Mouse (Mus musculus) heart, postnatal 0 days (tissue): ENCODE data around the gene Trmt1. TPM values are rescaled to one million over a fixed set of nuclear protein-coding genes. Genes with fewer than 3 reads are reported as not detected.

Source experiments
- ATAC-seq: fragments of 200-750 bp; cut with Nextera tagmentation; 2 replicates; pipeline ENCODE4 v1.8.0; 2017; ENCODE audit warnings: low read depth, moderate number of reproducible peaks, moderate library complexity; ENCODE audit not compliant: insufficient read depth
- DNase-seq: peaks from one replicate; pipeline ENCODE4 v3.0.0-alpha.2; 2016; ENCODE audit warnings: low spot score
- H3K27ac ChIP-seq: fragments of 300-500 bp; sonication (generic); 2 replicates; pipeline ENCODE4 v1.5.1; 2014; ENCODE audit warnings: low read depth, mild to moderate bottlenecking
- H3K27me3 ChIP-seq: fragments of 300-500 bp; sonication (generic); 2 replicates; pipeline ENCODE4 v1.6.1; 2014; ENCODE audit warnings: low read length, mixed read lengths; ENCODE audit not compliant: control insufficient read depth, insufficient read depth
- H3K36me3 ChIP-seq: fragments of 300-500 bp; sonication (generic); replicated peaks from 2 replicates; pipeline ENCODE4 v1.6.1; 2014; ENCODE audit warnings: low read length, mixed read lengths; ENCODE audit not compliant: control insufficient read depth, insufficient read depth
- H3K4me1 ChIP-seq: fragments of 300-500 bp; sonication (generic); 2 replicates; pipeline ENCODE4 v1.6.1; 2014; ENCODE audit warnings: antibody characterized with exemption; ENCODE audit not compliant: control insufficient read depth, insufficient read depth
- H3K4me2 ChIP-seq: fragments of 300-500 bp; sonication (generic); 2 replicates; pipeline ENCODE4 v1.6.1; 2014; ENCODE audit warnings: low read depth, mild to moderate bottlenecking, low read length, moderate library complexity
- H3K4me3 ChIP-seq: fragments of 300-500 bp; sonication (generic); 2 replicates; pipeline ENCODE4 v1.5.1; 2014; ENCODE audit warnings: low read depth, low read length
- H3K9ac ChIP-seq: fragments of 300-500 bp; sonication (generic); replicated peaks from 2 replicates; pipeline ENCODE4 v1.6.1; 2014; ENCODE audit warnings: low read depth, low read length, mixed read lengths
- H3K9me3 ChIP-seq: fragments of 300-500 bp; sonication (generic); replicated peaks from 2 replicates; pipeline ENCODE4 v1.6.1; 2016; ENCODE audit warnings: low read length; ENCODE audit not compliant: control insufficient read depth
- CTCF ChIP-seq: IDR thresholded peaks from 2 replicates; pipeline ENCODE4 v1.5.1; 2016; ENCODE audit warnings: antibody characterized with exemption, control low read depth, low read depth
- EP300 ChIP-seq: IDR thresholded peaks from 2 replicates; pipeline ENCODE4 v1.6.1; 2016; ENCODE audit warnings: antibody characterized with exemption, low read depth
- WGBS: fragments of 180-500 bp; shearing (Covaris S2); extraction: QIAGEN DNeasy Blood & Tissue Kit; methylation state at CpG from one replicate; pipeline ENCODE4 v1.1.7; 2014; 5-methylcytosine and 5-hydroxymethylcytosine counted together
- polyA plus RNA-seq: library from polyadenylated mRNA; unstranded; fragments of >200 nt; fragmentation: Nextera tagmentation; extraction: Ambion mirVana; gene quantifications from 2 replicates; pipeline ENCODE4 v1.2.1, GENCODE M21; 2015
- total RNA-seq: library from RNA; depleted of rRNA; stranded (reverse); fragments of >200 nt; gene quantifications from 2 replicates; pipeline ENCODE4 v1.2.3, GENCODE M21; 2014; ENCODE audit warnings: low replicate concordance

Trmt1 gene
- total and polyA plus RNA-seq, 2 experiments from 2014 or later, result 29.5 to 98.3 TPM

GRCm38 (mm10) chr8:84647461-84647901 is 38.6 kb upstream of the Trmt1 start:
- peak overlapping the region; percentile 49; the same call in 1 of the 2 replicates for H3K27ac ChIP-seq
- H3K9me3 ChIP-seq, result no peaks in the 10 kb centered on the region
- no peaks in the 10 kb centered on the region for H3K36me3 ChIP-seq
- ATAC-seq (peak; percentile 62), DNase-seq (peak; percentile 20)
- H3K4me2 ChIP-seq, result peak overlapping the region; percentile 33
- peaks cover 9% of the 10 kb centered on the region; the same call in 1 of the 2 replicates for H3K4me1 ChIP-seq
- no peak overlapping the region for H3K9ac ChIP-seq
- no peak overlapping the region for H3K4me3 ChIP-seq
- no peaks in the 10 kb centered on the region for H3K27me3 ChIP-seq
- 0 out of 2 replicates have a peak, but pooled peaks have one; percentile 2 for TF ChIP-seq CTCF
- no peak for TF ChIP-seq EP300
- 3% methylated on average over 14 of the region's 14 CpGs for WGBS

DNA sequence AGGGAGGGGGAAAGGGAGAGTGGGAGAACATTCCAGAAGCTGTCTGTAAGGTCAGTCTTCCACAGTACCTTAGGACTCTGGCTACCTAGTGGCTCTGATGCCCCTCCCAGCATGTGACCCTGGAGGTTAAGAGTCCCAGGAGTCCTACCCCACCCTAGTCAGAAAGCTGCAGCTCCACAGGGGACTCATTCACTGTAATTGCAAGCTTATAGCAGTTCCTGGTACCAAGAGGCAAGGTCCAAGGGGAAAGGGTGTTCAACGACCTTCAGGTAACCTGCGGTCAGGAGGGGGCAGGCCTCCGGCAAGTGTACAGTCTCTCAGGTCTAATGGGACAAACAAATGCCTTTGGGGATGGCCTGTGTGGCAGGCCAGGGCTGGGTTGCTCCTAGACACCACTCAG is 35.9 kb upstream of the Trmt1 start:
- H3K27me3 ChIP-seq, result no peaks in the 10 kb centered on the region
- ATAC-seq (no peak), DNase-seq (no peak)
- H3K27ac ChIP-seq, result no peak overlapping the region
- H3K36me3 ChIP-seq, result no peaks in the 10 kb centered on the region
- peaks cover 10% of the 10 kb centered on the region; the same call in 1 of the 2 replicates for H3K4me1 ChIP-seq
- H3K9me3 ChIP-seq, result no peaks in the 10 kb centered on the region
- no peak overlapping the region for H3K4me2 ChIP-seq
- WGBS, result 42% methylated on average over 3 of the region's 3 CpGs
- H3K9ac ChIP-seq, result no peak overlapping the region
- no peak overlapping the region for H3K4me3 ChIP-seq
- TF ChIP-seq CTCF, result no peak
- TF ChIP-seq EP300, result no peak

DNA sequence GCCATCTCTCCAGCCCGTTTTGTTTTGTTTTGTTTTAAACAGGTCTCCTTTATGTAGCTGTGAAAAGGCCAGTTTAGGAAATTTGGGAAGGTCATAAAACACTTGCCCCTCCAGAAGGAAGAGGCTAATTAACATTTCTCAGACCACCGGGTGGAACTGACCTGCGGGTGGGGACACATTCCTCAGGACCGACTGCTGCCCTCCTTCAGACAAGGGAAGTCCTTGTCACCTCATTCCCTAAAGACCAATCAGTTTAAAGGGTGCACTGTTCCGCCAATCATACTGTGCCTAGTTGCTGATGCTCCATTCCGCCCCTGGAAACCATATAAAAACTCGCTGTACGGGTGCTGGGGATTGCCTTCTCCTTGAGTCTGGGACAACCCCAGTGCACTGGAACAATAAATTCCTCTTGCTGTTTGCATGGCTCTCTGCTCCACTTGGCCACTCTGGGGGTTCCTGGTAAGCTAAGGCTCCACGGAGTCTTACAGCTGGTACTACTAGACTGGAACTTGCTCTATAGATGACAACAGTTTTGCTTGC is 32.9 kb upstream of the Trmt1 start:
- DNase-seq (peak; percentile 4), ATAC-seq (no peak)
- Histone ChIP-seq H3K9me3 (no peaks in the 10 kb centered on the region), H3K9ac (no peak overlapping the region), H3K4me2 (no peak overlapping the region), H3K27me3 (no peaks in the 10 kb centered on the region), H3K36me3 (no peaks in the 10 kb centered on the region), H3K27ac (no peak overlapping the region), H3K4me3 (no peak overlapping the region), H3K4me1 (peaks cover 13% of the 10 kb centered on the region; the same call in 1 of the 2 replicates)
- TF ChIP-seq CTCF, result no peak
- TF ChIP-seq EP300, result no peak
- 55% methylated on average over 9 of the region's 9 CpGs for WGBS

DNA sequence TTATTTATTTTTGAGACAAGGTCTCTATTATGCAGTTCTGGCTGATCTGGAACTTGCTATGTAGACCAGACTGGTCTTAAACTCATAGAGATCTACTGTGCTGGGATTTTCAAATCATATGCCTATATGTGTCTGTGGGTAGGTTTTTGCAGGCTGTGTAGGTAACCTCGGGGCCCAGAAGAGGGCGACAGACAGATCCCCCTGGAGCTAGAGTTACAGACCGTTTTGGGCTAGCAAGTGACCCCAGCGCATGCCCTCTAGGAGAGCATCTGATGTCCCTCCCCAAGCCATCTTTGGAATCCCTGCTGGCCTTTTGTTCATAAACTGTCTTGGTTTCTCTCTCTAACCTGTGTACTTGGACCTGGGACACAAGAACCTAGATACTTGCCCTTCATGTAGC is 31.5 kb upstream of the Trmt1 start:
- H3K36me3 ChIP-seq, result no peaks in the 10 kb centered on the region
- TF ChIP-seq EP300 (no peak), CTCF (peak; percentile 12; the same call in 1 of the 2 replicates)
- ATAC-seq, result no peak
- WGBS, result 54% methylated on average over 4 of the region's 4 CpGs
- H3K4me3 ChIP-seq, result no peak overlapping the region
- no peak for DNase-seq
- H3K9me3 ChIP-seq, result no peaks in the 10 kb centered on the region
- H3K9ac ChIP-seq, result no peak overlapping the region
- peaks cover 13% of the 10 kb centered on the region; the same call in 1 of the 2 replicates for H3K4me1 ChIP-seq
- no peak overlapping the region for H3K4me2 ChIP-seq
- peak overlapping the region; percentile 87 for H3K27ac ChIP-seq
- no peaks in the 10 kb centered on the region for H3K27me3 ChIP-seq

- peak overlapping the region; percentile 49 for H3K9ac ChIP-seq
- peaks cover 13% of the 10 kb centered on the region; the same call in 1 of the 2 replicates for H3K4me1 ChIP-seq
- WGBS, result 19% methylated on average over 14 of the region's 15 CpGs
- peak overlapping the region; percentile 87 for H3K27ac ChIP-seq
- peak overlapping the region; percentile 40 for H3K4me3 ChIP-seq
- H3K4me2 ChIP-seq, result peak overlapping the region; percentile 59
- H3K36me3 ChIP-seq, result no peaks in the 10 kb centered on the region
- H3K9me3 ChIP-seq, result no peaks in the 10 kb centered on the region
- peak; percentile 66 for DNase-seq
- peak; percentile 65 for ATAC-seq
- no peak; the same call in 1 of the 2 replicates for TF ChIP-seq EP300
- TF ChIP-seq CTCF, result no peak
- no peaks in the 10 kb centered on the region for H3K27me3 ChIP-seq
Measured at GRCm38 (mm10) chr8:84655336-84656190, 30.5 kb upstream of the Trmt1 start.
